Mouse (Mus musculus) monocyte, adult 2 months (primary cell): Measurements from ENCODE around the gene Eps15.
"Not testable (repeated sequence)": the region's sequence is repeated elsewhere in the genome, so short reads cannot be mapped to it uniquely, and the experiment has no call there.

ENCODE experiments used
- DNase-seq, 2 experiments: peaks; one replicate each; pipeline ENCODE4 v3.0.0; 2022; ENCODE audit warnings: low spot score in 2 of 2, low read depth in 1 of 2

Gene Eps15

GRCm38 (mm10) chr4:109394314-109395074, 114.4 kb downstream of the Eps15 start:
- no peak for DNase-seq

- no peak for DNase-seq
Measured at GRCm38 (mm10) chr4:109400366-109400980, 120.4 kb downstream of the Eps15 start.

- DNase-seq = no peak
Measured at GRCm38 (mm10) chr4:109401176-109401689, 121.2 kb downstream of the Eps15 start.

- DNase-seq = not testable (repeated sequence)
Measured at GRCm38 (mm10) chr4:109404908-109405307, 124.8 kb downstream of the Eps15 start.

GRCm38 (mm10) chr4:109405415-109405814, 125.3 kb downstream of the Eps15 start:
- DNase-seq = no peak

- DNase-seq = peak in 1 of 2 experiments; percentile 27
Measured at GRCm38 (mm10) chr4:109406054-109406485, 126.0 kb downstream of the Eps15 start.

- DNase-seq = no peak
Measured at GRCm38 (mm10) chr4:109406486-109407175, 126.6 kb downstream of the Eps15 start, which contains the start of gene Ttc39a. Gene Ttc39a, plus strand, starts transcription at chr4:109406623.

- DNase-seq = no peak
Measured at GRCm38 (mm10) chr4:109407176-109407520, 127.1 kb downstream of the Eps15 start.

GRCm38 (mm10) chr4:109407701-109408485, 127.8 kb downstream of the Eps15 start:
- DNase-seq = no peak

- DNase-seq = no peak
Measured at GRCm38 (mm10) chr4:109410681-109411376, 130.8 kb downstream of the Eps15 start.

GRCm38 (mm10) chr4:109411377-109411967, 131.4 kb downstream of the Eps15 start:
- DNase-seq = no peak

- no peak for DNase-seq
Measured at GRCm38 (mm10) chr4:109412233-109412632, 132.2 kb downstream of the Eps15 start.

- no peak for DNase-seq
Measured at GRCm38 (mm10) chr4:109417998-109418397, 137.9 kb downstream of the Eps15 start.

GRCm38 (mm10) chr4:109419017-109419416, 138.9 kb downstream of the Eps15 start:
- no peak for DNase-seq

GRCm38 (mm10) chr4:109419563-109419962, 139.5 kb downstream of the Eps15 start:
- DNase-seq = no peak

GRCm38 (mm10) chr4:109420138-109420795, 140.2 kb downstream of the Eps15 start:
- no peak for DNase-seq

- DNase-seq = no peak
Measured at GRCm38 (mm10) chr4:109421608-109422007, 141.5 kb downstream of the Eps15 start.

GRCm38 (mm10) chr4:109422436-109422835, 142.4 kb downstream of the Eps15 start:
- DNase-seq = no peak

GRCm38 (mm10) chr4:109423438-109423837, 143.4 kb downstream of the Eps15 start:
- no peak for DNase-seq
